Mouse (Mus musculus): ENCODE measurements around the gene Fah.

DNA sequence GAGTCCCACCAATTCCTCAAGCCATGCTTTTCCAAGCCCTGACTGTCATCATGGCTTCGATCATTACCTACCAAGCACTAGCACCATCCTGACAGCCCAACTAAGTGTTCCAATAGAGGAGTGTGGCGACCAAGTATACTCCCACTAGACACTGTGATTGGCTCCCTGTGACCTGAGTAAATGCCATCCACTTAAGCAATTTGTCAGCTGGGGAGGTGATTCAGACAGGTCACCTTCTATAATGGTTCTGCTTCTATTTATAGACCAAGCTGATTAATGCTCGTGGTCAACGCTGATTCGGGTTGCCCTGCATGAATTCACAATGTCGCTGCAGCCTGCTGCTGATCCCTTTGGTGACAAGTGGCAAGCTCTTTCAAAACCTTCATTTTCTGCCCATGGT, 40.3 kb downstream of the Fah start:
- TF ChIP-seq CTCF (IDR thresholded peaks at IDR 0.05; ENCODE audit: control insufficient read depth, insufficient read depth, insufficient replicate concordance, low read depth, low read length) (no peak), POLR2A (IDR thresholded peaks at IDR 0.05; ENCODE audit: control insufficient read depth, low read depth, low read length) (no peak)

Measured in testis, adult 2 months (tissue).